Mouse (Mus musculus): ENCODE data around the gene Srr.

The Srr gene

DNA sequence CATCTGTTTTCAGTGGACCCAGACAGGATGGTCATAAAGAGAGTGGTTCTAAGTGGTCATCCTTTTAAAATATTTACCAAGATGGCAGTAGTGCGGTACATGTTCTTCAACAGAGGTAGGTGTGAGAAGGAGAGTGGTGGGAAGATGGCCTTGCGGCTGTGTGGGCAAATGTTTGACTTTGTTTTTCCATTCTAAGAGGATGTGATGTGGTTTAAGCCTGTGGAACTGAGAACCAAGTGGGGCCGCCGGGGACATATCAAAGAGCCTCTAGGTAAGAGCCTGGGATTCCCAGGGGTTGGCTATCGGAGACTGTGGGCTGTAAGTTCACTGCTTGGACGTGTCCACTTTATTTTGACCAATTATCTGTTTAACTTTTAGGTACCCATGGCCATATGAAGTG, 17.9 kb downstream of the Srr start:
- no peak for DNase-seq (ENCODE audit: low spot score)

DNA sequence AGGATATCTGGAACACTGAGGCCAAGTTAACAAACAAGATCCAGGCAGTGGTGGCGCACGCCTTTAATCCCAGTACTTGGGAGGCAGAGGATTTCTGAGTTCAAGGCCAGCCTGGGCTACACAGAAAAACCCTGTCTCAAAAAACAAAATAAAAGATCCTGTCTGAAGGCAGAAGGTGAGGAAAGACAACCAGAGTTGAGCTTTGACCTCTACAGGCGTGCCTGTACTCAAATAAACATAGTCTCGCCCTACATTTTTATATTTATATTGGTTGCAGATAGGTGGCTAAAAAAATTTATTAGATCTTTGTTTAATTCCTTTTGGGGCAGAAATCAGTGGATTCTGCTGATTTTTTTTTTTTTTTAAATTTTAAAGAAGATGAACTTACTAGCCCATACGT, 23.3 kb downstream of the Srr start:
- DNase-seq (ENCODE audit: low spot score): no peak

DNA sequence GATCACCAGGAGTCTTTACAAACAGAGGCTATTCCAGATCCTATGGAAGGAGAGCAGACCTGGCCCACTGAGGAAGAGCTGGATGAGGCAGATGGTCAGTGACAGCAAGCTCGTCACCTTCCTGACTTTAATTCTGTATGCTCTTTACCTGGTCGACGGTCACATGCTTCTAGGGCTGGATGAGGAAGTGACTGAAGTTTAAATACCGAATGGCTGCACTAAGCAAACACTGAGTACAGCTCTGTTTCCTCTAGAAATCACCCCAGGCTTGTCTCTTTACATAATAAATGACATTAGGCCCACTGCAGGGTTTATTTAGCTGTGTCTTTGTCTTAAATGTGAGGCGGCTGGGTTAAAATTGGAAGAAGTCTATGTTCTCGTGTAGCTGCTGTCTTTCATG, 24.2 kb downstream of the Srr start:
- no peak for DNase-seq (ENCODE audit: low spot score)

DNA sequence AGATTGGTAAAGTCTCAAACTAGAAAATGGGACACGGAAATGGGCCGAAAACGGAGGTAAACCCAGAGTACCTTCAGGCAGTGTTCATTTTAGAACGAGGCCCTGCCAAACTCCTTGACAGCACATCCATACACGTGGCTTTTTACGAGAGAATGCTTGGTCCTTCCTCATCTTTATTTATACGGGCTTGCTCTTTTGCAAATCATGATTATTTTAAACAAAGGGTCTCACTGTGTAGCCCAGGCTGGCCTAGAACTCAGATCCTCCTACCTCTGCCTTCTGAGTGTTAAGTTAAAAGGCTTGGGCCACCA, 27.3 kb downstream of the Srr start:
- no peak for DNase-seq (ENCODE audit: low spot score)

DNA sequence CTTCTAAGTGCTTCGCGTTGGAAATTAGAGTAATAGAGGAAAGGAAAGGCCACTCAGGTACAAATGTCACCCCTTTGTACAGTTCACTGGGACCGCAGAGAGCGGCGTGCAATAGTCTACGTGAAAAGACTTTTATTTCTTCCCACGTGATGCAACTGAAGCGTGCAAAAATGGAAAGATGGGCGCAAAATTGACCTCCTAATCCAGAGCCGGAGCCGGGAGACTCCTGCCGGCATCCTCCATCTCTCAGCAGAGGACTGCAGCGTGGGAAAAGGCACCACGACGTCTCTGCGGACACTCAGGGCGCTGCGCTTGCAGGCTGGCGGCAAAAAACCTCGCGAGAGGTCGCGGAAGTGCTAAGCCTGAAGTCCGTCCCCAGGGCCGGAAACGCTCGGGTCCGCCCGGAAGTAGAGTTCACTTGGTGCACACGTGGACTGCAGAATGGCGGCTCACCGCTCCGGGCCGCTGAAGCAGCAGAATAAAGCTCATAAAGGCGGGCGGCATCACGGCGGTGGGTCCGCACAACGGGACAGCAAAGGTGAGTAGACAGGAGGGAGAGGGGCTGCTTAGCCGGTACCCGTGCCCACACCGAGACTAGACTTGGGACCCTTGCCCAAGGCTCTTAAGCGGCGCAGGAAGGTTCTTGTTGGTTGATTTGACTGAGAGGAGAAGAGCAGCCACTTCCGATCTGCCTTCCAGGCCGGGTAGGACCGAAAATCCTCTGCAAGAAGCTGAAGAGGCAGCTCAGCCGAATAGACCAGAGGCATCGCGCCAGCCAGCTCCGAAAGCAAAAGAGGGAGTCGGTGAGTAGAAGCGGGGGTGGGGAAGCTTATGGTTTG, 27.9 kb downstream of the Srr start, which contains the start of gene Tsr1:
Gene Tsr1, plus strand, starts transcription at position 394 of the 839 bp plus-strand sequence.
- DNase-seq (ENCODE audit: low spot score): peak; percentile 96

DNA sequence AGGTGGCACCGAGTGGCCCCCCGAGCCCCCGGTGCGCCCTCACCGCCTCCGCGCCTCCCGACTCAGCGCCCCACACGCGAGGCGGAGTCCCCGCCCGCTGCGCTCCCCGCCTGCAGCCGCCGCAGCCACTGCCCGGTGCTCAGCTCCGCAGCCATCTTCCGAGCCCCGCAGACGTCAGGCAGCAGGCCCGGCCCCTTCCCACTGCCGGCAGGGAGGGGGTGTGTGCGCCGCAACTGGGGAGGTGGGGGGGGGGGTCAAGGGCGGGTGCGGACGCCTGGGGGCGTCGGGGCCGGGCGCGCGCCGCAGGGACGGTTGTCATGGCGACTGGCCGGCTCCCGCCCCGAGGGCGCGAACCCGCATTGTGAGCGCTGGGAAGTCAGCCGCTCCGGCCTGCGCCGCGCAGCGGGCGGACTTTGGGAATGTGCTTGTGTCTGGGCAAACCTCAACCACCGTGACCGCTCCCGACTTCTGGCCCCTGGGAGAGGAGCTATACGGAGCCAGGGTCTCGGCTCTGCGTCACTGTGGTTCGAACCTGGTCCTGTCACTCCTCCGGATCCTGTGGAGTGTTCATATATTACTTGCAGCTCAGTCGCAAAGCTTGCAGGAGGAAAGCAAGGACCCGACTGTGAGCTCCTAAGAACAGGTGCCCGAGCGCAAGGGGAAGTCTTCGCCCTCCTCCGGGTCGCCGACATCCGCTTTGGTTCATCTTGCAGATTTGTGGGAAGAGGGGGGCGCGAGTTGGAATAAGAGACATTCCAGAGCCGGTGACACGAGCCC, 28.7 kb downstream of the Srr start, which contains the start of gene Sgsm2:
Gene Sgsm2, minus strand, starts transcription at position 160 of the 777 bp plus-strand sequence.
- DNase-seq (ENCODE audit: low spot score): peak; percentile 80

DNA sequence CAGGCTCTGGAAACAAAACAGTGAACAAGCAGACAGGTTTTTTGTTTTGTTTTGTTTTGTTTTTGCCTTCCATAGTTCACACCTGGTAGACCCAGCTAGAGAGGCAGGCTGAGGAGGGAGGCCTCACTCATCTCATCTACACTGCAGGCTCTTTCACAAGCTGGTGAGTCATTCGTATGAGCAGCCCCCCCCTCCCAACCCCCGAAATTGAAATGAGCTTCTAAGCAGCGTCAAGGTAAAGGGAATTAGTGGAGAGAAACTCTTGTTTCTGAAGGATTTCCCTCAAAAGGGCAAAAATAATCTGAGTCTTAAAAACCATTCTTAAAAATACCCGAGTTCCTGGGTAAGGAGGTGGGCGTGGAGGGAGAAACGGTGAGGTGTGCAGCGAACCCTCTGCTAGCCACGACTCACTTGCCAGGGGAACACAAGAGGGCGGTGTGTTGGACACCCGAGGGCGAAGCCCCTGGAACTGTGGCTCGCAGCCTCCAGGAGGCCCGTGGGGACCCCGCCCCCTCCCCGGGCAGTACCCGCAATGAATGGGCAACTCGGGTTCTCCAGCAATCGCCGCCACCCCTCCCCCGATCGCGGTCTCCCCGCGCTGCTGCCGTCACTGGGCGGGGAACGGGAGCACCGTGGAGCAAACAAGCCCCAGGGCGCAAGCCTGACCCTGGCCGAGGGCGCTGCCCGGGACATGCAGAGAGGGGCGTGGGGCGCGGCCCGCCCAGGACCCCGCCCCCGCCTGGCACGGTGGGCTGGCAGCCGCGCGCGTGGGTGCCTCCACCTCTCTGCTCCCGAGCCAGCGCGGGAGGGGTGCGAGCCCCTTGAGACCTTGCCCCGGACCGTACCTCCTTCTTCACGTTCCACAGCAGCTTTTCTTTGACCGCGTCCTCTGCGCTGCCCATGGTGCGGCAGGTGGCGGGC, 29.5 kb downstream of the Srr start:
- peak; percentile 80 for DNase-seq (ENCODE audit: low spot score)

DNA sequence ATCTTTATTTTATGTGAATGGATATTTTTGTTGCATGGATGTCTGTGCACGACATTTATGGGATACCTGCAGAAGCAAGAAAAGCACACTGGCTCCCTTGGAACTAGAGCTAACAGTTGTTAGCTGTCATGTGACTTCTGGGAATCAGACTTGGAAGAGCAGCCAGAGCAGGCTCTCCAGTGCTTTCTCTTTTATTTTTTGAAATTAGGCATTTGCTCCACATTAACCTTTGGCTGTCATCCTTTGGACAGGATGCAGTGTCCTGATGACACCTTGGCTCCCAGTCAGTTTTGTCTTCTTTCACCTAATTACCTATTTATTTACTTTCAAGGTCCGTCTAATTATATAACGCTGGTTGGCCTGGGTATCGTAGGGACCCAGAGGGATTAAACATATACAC, 31.1 kb downstream of the Srr start:
- no peak for DNase-seq (ENCODE audit: low spot score)

DNA sequence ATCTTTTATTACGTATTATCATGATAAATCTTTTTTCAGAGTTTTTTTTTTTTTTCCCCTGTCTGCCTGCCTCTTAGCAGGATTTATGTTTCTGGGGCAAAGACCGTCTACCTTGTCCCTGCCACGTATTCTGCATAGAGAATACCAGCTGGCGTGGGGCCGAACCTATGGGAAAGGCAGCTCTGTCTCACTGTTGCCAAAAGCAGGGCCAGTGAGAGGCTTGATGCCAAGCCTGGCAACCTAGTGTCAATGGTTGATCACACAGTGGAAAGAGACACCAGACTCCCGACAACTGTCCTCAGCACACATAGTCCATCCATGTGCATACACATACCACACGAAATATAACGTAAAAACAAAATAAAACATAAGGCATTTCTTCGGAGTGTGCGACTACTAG, 42.6 kb downstream of the Srr start:
- DNase-seq (ENCODE audit: low spot score): no peak

DNA sequence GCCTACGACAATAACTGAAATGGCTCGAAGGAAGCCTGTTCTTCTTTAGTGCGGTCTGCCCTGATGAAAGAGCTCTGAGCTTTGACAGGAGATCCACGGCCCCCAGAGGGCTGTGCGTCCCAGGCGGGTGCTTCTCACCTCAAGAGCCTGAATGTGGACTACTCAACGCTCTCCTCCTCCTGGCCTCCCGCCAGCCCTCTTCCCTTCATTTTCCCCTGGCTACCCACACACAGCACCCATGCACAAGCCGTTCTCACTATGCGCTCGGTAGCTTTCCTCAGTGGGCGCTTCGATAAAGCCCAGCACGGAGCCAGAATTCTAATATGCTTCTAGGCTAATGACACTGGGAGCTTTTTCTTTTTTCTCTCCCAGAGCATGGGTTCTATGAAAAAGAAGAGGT, 43.8 kb downstream of the Srr start:
- DNase-seq (ENCODE audit: low spot score): no peak

DNA sequence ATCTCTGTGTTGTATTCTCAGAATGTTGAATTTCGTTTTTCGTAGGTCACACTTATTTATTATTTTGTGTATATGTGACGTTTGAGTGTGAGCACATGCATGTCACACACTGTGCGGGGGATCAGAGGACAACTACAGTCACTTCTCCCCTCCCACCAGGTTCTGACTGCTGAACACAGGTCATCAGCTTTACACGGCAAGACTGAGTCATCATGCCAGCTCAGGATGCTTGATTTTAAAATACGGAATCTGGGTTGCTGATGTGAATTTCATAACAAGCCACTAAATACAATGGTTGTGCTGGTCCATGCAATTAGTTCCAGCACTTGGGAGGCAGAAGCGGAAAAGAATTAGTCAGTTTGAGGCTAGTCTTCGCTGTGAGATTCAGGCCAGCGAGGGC, 44.7 kb downstream of the Srr start:
- DNase-seq (ENCODE audit: low spot score): no peak

DNA sequence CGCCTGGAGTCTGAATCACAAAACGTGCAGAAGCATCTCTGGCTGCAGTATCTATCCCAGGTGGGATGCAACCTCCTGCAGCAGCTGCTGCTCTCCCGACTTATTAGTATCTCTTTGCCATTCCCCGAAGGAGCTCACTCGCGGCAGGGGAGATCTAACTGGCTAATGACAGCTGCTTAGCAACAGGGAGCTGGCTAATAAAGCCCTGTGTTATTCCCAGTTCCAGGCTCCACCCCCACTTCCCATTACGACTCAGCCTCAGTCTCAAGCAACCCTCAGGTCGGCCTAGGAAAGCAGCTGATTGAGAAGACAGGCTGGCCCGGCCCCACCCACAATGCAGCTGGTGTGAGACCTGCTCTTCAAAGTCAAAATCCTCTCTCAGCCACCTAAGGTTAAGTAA, 48.9 kb downstream of the Srr start:
- peak; percentile 85 for DNase-seq (ENCODE audit: low spot score)

DNA sequence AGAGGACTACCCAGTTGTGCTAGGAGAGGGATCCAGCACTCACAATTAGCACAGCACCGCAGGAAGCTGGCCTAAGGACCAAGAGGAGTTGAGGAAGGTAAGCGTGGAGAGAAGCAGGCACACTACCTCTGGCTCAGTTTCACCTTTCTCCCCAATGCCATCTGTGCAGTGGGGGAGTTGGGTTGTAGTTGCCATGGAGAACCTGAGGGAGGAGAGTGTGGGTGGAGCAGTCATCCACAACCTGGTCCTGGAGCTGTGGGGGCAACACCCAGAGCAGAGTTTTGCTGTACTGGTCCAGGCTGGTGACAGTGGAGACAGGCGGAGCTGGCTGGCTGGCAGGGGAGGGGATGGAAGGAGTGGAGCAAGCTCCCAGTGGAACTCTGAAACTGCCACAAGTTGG, 51.1 kb downstream of the Srr start:
- no peak for DNase-seq (ENCODE audit: low spot score)

DNA sequence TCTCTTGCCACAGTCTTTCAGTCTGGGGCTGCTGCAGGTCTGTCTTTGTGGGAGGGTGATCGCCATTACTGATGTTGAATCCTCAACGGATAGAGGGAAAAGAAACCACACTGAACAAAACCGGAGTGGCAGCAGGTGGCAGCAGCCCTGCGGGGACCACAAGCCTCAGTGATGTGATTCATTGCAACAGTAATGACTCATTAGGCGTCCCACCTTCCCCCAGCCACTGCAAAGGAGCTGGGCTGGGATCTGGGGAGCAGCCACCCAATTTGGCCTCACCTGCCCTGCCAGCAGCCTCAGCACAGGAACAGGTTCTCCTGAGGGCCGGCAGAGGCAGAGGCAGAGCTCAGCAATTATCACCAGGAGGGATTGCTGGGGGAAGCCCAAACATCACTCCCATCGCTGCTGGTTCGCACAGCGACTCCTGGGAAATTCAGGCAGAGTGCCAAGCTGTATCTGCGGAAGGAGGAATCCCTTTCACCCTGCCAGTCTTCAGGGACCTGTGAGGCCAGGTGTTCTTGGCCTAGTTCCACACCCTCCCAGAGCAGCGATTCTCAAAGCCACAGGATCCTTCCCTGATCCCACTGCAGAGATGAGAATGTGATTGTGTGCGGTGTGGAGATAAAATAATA, 54.6 kb downstream of the Srr start:
- peak; percentile 81 for DNase-seq (ENCODE audit: low spot score)

DNA sequence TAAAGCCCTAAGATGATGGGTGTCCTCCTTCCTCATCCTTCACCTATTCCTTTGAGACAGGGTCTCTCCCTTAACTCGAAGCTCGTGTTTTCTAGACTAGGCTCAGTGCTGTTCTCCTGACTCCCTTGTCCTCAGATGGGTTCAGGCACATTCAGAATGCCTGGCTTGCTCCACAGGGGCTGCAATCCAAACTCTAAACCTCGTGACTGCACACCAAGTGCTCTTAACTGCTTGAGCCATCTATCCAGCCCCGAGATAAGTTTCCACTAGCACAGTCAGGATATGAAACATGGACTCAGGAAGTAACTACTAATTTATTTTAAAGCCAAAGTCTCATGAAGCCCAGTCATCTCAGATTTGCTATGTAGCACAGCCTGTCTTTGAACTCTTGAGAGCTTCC, 55.2 kb downstream of the Srr start:
- no peak for DNase-seq (ENCODE audit: low spot score)

DNA sequence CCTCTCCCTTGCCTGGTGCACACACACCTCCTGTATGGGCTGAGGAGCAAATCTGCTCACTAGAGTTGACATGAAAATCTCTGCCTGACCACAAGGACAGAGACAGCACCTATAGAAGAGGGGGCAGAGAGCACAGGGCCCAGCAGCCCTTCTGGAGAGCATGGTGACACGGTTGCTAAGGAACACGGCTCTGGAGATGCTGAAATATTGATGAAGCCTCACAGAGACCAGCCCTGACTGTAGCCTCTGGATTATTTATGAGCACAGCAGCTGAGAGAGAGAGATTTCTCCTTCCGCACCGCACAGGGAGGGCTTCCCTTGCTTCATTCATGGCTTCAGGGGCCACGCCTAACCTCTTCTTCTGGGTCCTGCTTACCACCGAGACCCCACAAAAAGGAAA, 56.1 kb downstream of the Srr start:
- no peak for DNase-seq (ENCODE audit: low spot score)

DNA sequence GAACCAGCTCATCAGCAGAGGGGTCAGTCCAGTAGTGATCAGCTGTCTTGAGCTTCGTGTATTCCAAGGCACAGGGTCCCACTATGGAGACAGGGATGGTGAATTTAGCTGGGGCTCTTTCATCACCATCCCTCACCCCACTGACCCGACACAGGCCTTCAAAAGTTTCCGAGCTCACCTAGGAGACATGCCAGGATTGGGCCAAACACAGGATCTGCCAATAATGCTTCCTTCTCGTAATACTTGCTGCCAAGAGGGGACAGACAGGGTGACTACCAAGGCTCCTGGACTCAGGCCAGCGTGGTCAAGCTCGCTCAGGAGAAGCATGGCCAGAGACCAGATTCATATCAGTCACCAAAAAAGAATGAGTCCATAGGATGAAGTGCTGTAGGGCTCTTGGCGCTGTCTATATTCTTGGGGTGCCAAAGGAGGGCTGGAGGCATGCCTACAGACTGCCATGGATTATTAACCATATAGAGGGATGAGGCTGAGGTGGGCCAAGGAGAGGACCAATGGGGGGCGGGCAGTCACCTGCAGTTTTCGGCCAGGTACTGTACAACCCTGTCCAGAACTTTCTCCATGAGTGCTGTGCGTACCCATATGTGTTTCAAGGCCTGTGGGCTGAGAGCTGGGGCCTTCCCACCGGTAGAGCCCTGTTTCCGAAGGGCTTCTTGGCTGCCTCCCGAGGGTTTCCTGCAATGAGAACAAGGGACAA, 57.5 kb downstream of the Srr start:
- DNase-seq (ENCODE audit: low spot score): no peak

DNA sequence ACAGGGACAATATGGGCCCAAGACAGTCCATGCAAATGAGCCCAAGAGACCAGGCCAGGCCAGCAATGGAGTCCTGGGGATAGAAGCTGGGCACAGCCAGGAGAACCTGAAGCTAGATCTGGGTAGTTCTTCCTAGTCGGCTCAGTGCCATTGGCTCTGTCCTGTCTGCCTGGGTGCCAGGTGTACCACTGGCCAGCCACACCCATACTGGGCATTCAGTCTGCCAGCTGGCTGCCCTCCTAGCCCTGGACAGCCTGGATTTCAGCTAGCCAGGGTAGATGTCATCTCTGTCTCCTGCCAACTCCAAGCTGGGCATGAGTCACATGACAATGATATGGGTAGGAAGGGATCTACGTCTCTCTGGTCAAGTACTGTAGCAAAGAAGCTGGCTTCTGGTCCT, 58.6 kb downstream of the Srr start:
- peak; percentile 55 for DNase-seq (ENCODE audit: low spot score)

DNA sequence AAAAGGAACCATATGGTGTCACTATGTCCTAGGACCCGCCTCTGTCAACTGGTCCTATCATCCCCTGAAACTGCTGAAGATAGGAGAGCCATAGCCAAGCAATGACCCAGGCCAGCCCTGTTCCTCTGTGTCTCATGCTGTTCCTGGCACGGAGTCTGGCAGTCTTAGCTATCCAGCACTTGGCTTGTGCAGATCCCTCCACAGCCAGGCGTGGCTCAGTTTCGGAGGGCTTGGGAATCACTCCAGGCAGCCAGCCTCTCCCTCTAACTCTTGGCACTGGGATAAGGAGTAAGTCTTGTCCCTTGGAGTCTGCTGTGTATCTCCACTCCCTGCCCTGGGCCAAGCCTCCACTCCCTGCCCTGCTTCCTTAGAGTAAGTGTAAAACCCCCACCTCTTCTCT, 59.1 kb downstream of the Srr start:
- DNase-seq (ENCODE audit: low spot score): peak; percentile 44

DNA sequence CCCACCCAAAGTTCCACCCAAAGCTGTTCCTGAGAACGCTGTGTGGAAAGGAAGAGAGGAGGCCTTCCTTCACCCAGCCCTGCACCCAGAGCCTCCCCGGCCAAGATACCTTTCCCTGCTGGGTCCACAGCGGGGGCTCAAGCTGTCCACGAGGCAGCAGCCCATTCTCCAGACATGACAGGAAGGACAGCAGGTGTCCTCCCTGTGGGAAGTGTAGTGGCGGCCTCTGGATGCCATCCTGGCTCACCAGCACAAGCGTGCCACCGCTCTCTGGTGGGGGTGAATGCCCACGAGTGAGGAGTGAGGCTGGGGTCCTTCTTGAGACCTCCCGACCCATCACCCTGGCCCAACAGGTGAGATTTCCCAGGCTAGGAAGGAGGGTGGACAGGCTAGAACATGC, 60.5 kb downstream of the Srr start:
- no peak for DNase-seq (ENCODE audit: low spot score)

DNA sequence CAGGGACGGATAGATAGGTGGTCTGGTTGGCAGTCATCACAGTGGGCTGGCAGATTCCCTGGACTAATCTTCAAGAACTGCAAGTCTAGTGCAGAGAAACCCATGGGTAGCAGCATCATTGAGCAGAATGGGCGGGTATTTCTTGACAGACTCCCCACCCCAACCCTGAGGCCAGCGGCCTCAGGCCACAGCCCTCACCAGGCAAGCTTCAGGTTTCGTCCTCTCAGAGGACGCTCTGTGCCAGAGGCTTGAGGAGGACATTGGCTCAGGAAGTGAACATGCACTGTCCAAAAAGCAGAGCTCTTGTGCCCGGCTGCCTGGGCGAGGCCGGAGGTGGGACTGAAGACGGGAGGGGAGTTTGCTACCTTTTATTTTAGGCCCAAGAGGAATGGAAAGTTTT, 61.3 kb downstream of the Srr start:
- DNase-seq (ENCODE audit: low spot score): no peak
